Mouse (Mus musculus) adipocyte (in vitro differentiated cells): ENCODE measurements at regions not wholly inside any gene's neighbourhood (a gene's known extent, or its start where the extent isn't known, plus 50 kb on each side); places are given as distances from the start of the nearest gene placed in this dataset.

Experiments
- DNase-seq: peaks from one replicate; pipeline ENCODE4 v3.0.0-alpha.2; 2016; ENCODE audit warnings: low spot score

DNA sequence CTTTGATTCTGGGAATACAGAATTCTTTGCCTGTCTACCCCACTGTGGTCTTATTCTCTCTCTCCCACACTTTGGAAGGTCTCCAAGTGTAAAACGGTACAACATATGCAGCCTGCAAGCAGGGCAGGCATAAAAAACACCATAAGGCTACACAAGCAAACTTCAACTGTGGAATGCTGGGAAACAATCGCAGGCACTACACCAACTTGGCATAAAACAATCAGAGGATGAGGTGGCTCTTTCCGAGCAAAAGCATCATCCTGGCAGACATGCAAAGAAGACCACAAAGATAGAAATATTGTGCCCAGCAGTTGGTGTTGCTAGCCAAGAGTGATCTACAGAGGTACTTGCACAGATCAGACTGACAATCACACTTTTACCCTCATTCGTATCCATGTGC lies 88.0 kb upstream of the Galnt5 start:
- DNase-seq: no peak

- DNase-seq: no peak
Measured at GRCm38 (mm10) chr2:57916375-57917023, 81.2 kb upstream of the Galnt5 start.

- no peak for DNase-seq
Measured at GRCm38 (mm10) chr2:57917721-57918120, 80.0 kb upstream of the Galnt5 start.

DNA sequence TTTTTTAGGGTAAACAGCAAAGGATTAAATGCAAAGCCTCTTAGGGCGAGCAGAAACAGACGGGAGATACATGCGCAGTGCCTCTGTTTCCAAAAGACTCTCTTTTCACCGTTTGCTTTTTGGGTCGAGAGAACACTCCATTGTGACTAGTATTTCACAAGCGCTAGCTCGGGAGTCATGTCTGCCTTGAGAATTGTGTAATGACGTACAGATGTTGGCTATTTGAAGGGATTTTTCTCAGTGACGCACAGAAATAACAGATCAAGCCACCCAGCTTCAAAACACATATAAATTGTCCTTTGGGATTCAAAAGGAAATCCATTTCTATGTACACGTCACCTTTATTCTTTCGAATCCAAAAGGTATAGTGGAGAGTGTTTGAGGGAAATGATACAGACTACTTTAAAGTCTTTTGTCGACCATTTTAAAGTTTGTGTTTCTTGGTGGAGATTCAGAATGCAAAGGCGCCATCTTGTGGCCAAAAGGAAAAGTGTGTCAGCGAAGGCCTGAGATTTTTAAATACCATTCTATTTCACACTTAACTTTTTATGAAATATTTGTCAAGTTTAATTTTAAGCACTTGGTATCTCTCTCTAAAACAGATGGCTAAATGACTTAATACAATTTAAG lies 78.5 kb upstream of the Galnt5 start:
- peak; percentile 68 for DNase-seq

GRCm38 (mm10) chr2:57934062-57934822 lies 63.4 kb upstream of the Galnt5 start:
- no peak for DNase-seq
